Mouse (Mus musculus) midbrain, embryonic 16.5 days (tissue): ENCODE measurements around the gene Zfp575. TPM values are rescaled to one million over a fixed set of nuclear protein-coding genes. Genes with fewer than 3 reads are reported as not detected.

Experiments used
- ATAC-seq: fragments of 200-750 bp; cut with Nextera tagmentation; 2 replicates; pipeline ENCODE4 v1.8.0; 2017; ENCODE audit warnings: moderate TSS enrichment
- H3K27ac ChIP-seq: fragments of 300-500 bp; sonication (generic); 2 replicates; pipeline ENCODE4 v1.5.1; 2014; ENCODE audit warnings: mild to moderate bottlenecking, low read length, mixed read lengths
- H3K27me3 ChIP-seq: fragments of 300-500 bp; sonication (generic); 2 replicates; pipeline ENCODE4 v1.6.1; 2014; ENCODE audit warnings: low read depth, low read length, mixed read lengths; ENCODE audit not compliant: control insufficient read depth, insufficient read depth
- H3K36me3 ChIP-seq: fragments of 300-500 bp; sonication (generic); 2 replicates; pipeline ENCODE4 v1.6.1; 2014; ENCODE audit warnings: mild to moderate bottlenecking, low read length, moderate library complexity, mixed read lengths; ENCODE audit not compliant: control insufficient read depth, insufficient read depth
- H3K4me1 ChIP-seq: fragments of 300-500 bp; sonication (generic); 2 replicates; pipeline ENCODE4 v1.6.1; 2014; ENCODE audit warnings: mild to moderate bottlenecking, low read length, mixed read lengths; ENCODE audit not compliant: control insufficient read depth, insufficient read depth
- H3K4me2 ChIP-seq: fragments of 300-500 bp; sonication (generic); 2 replicates; pipeline ENCODE4 v1.6.1; 2014; ENCODE audit warnings: mild to moderate bottlenecking, low read length, mixed read lengths
- H3K4me3 ChIP-seq: fragments of 300-500 bp; sonication (generic); 2 replicates; pipeline ENCODE4 v1.5.1; 2014; ENCODE audit warnings: low read depth, mild to moderate bottlenecking, low read length, moderate library complexity, mixed read lengths
- H3K9ac ChIP-seq: fragments of 300-500 bp; sonication (generic); 2 replicates; pipeline ENCODE4 v1.6.1; 2014; ENCODE audit warnings: low read depth, low read length, mixed read lengths
- H3K9me3 ChIP-seq: fragments of 300-500 bp; sonication (generic); replicated peaks from 2 replicates; pipeline ENCODE4 v1.6.1; 2014; ENCODE audit warnings: mild to moderate bottlenecking, low read length, mixed read lengths; ENCODE audit not compliant: control insufficient read depth, poor library complexity, severe bottlenecking
- WGBS: fragments of 180-500 bp; shearing (Covaris S2); extraction: QIAGEN DNeasy Blood & Tissue Kit; methylation state at CpG from one replicate; pipeline ENCODE4 v1.1.7; 2014; 5-methylcytosine and 5-hydroxymethylcytosine counted together
- polyA plus RNA-seq: library from polyadenylated mRNA; unstranded; fragments of >200 nt; fragmentation: Nextera tagmentation; extraction: Ambion mirVana; gene quantifications from 2 replicates; pipeline ENCODE4 v1.2.1, GENCODE M21; 2015

The Zfp575 gene
- polyA plus RNA-seq, 1 experiment from 2014 or later: 20.9 TPM

GRCm38 (mm10) chr7:24574224-24574796, 13.1 kb downstream of the Zfp575 start:
- H3K27me3 ChIP-seq: no peaks in the 10 kb centered on the region
- no peaks in the 10 kb centered on the region for H3K4me1 ChIP-seq
- ATAC-seq: no peak
- no peak overlapping the region for H3K9ac ChIP-seq
- no peak overlapping the region for H3K4me2 ChIP-seq
- H3K9me3 ChIP-seq: no peaks in the 10 kb centered on the region
- WGBS: 69% methylated on average over 12 of the region's 12 CpGs
- H3K27ac ChIP-seq: no peak overlapping the region
- no peak overlapping the region for H3K4me3 ChIP-seq
- H3K36me3 ChIP-seq: peaks cover 2% of the 10 kb centered on the region; the same call in 1 of the 2 replicates

- Histone ChIP-seq H3K27ac (no peak overlapping the region), H3K27me3 (no peaks in the 10 kb centered on the region), H3K4me1 (no peaks in the 10 kb centered on the region), H3K9ac (no peak overlapping the region), H3K4me3 (no peak overlapping the region), H3K9me3 (no peaks in the 10 kb centered on the region), H3K4me2 (no peak overlapping the region), H3K36me3 (peaks cover 13% of the 10 kb centered on the region)
- no peak for ATAC-seq
- 54% methylated on average over 5 of the region's 5 CpGs for WGBS
Observed at GRCm38 (mm10) chr7:24572455-24572854, 15.0 kb downstream of the Zfp575 start.

- Histone ChIP-seq H3K27ac (no peak overlapping the region), H3K9me3 (no peaks in the 10 kb centered on the region), H3K4me2 (no peak overlapping the region), H3K4me3 (no peak overlapping the region), H3K4me1 (no peaks in the 10 kb centered on the region), H3K9ac (no peak overlapping the region), H3K36me3 (peaks cover 24% of the 10 kb centered on the region), H3K27me3 (no peaks in the 10 kb centered on the region)
- ATAC-seq: no peak
- WGBS: 88% methylated on average over 4 of the region's 4 CpGs
Observed at GRCm38 (mm10) chr7:24571071-24571470, 16.4 kb downstream of the Zfp575 start.

GRCm38 (mm10) chr7:24568512-24568911, 18.9 kb downstream of the Zfp575 start:
- H3K9me3 ChIP-seq: no peaks in the 10 kb centered on the region
- WGBS: 95% methylated on average over 4 of the region's 4 CpGs
- H3K27ac ChIP-seq: no peak overlapping the region
- H3K36me3 ChIP-seq: peaks cover 26% of the 10 kb centered on the region
- H3K9ac ChIP-seq: no peak overlapping the region
- H3K27me3 ChIP-seq: no peaks in the 10 kb centered on the region
- no peak overlapping the region for H3K4me2 ChIP-seq
- no peak overlapping the region for H3K4me3 ChIP-seq
- no peak for ATAC-seq
- no peaks in the 10 kb centered on the region for H3K4me1 ChIP-seq

- no peaks in the 10 kb centered on the region for H3K27me3 ChIP-seq
- no peaks in the 10 kb centered on the region for H3K9me3 ChIP-seq
- H3K27ac ChIP-seq: no peak overlapping the region
- peaks cover 24% of the 10 kb centered on the region for H3K36me3 ChIP-seq
- no peak for ATAC-seq
- no peak overlapping the region for H3K9ac ChIP-seq
- no peak overlapping the region for H3K4me3 ChIP-seq
- WGBS: 94% methylated on average over 9 of the region's 9 CpGs
- H3K4me2 ChIP-seq: no peak overlapping the region
- H3K4me1 ChIP-seq: no peaks in the 10 kb centered on the region
Observed at GRCm38 (mm10) chr7:24566206-24566605, 21.2 kb downstream of the Zfp575 start.

- no peak overlapping the region for H3K4me2 ChIP-seq
- H3K9me3 ChIP-seq: no peaks in the 10 kb centered on the region
- no peak overlapping the region for H3K9ac ChIP-seq
- ATAC-seq: no peak
- H3K27ac ChIP-seq: no peak overlapping the region
- H3K36me3 ChIP-seq: peaks cover 24% of the 10 kb centered on the region
- H3K4me3 ChIP-seq: no peak overlapping the region
- H3K4me1 ChIP-seq: no peaks in the 10 kb centered on the region
- 95% methylated on average over 11 of the region's 11 CpGs for WGBS
- no peaks in the 10 kb centered on the region for H3K27me3 ChIP-seq
Observed at GRCm38 (mm10) chr7:24565627-24566026, 21.8 kb downstream of the Zfp575 start.

GRCm38 (mm10) chr7:24564607-24565265, 22.7 kb downstream of the Zfp575 start:
- no peak for ATAC-seq
- Histone ChIP-seq H3K4me3 (no peak overlapping the region), H3K4me2 (no peak overlapping the region), H3K4me1 (no peaks in the 10 kb centered on the region), H3K9ac (no peak overlapping the region), H3K36me3 (peaks cover 24% of the 10 kb centered on the region), H3K9me3 (no peaks in the 10 kb centered on the region), H3K27ac (no peak overlapping the region), H3K27me3 (no peaks in the 10 kb centered on the region)
- WGBS: 59% methylated on average over 6 of the region's 6 CpGs

- peaks cover 24% of the 10 kb centered on the region for H3K36me3 ChIP-seq
- H3K4me1 ChIP-seq: no peaks in the 10 kb centered on the region
- no peaks in the 10 kb centered on the region for H3K27me3 ChIP-seq
- no peaks in the 10 kb centered on the region for H3K9me3 ChIP-seq
- ATAC-seq: no peak
- no peak overlapping the region for H3K9ac ChIP-seq
- no peak overlapping the region for H3K4me2 ChIP-seq
- H3K4me3 ChIP-seq: no peak overlapping the region
- H3K27ac ChIP-seq: no peak overlapping the region
- WGBS: 92% methylated on average over 4 of the region's 4 CpGs
Observed at GRCm38 (mm10) chr7:24563837-24564206, 23.6 kb downstream of the Zfp575 start.

- no peaks in the 10 kb centered on the region for H3K27me3 ChIP-seq
- H3K4me1 ChIP-seq: no peaks in the 10 kb centered on the region
- H3K9ac ChIP-seq: no peak overlapping the region
- ATAC-seq: no peak
- H3K9me3 ChIP-seq: no peaks in the 10 kb centered on the region
- WGBS: 88% methylated on average over 8 of the region's 8 CpGs
- no peak overlapping the region for H3K4me3 ChIP-seq
- no peak overlapping the region for H3K27ac ChIP-seq
- no peak overlapping the region for H3K4me2 ChIP-seq
- H3K36me3 ChIP-seq: peaks cover 21% of the 10 kb centered on the region; the same call in 1 of the 2 replicates
Observed at GRCm38 (mm10) chr7:24563191-24563836, 24.1 kb downstream of the Zfp575 start.
